28 mouse cellular contexts compared by ENCODE assay signal in genomic region chr1:171232348-171232747, GRCm38 (mm10). TPM values are rescaled to one million over a fixed set of nuclear protein-coding genes. Genes with fewer than 3 reads are reported as not detected.
A peak's percentile ranks its signal among the peaks of the same experiment; 100 is the strongest.
DNase-seq lines count a peak whose midpoint lies in the region; ATAC-seq and TF ChIP-seq lines count a peak whose summit lies in the region.
"Had no signal": no experiment of that assay in that cellular context is flagged by ENCODE, and none has a peak within 500 bp of the region (broad histone marks: within the 10 kb centered on the region; RNA-seq: fewer than 3 reads in every experiment).

No protein-coding gene starts in this region.

- no peak overlapping the region for H3K9ac ChIP-seq in heart, adult 2 months (ENCODE audit: low read depth, low read length)
- no peak overlapping the region for H3K9ac ChIP-seq in stomach, embryonic 14.5 days (replicated peaks; ENCODE audit: low read depth, low read length)
- H3K9ac ChIP-seq in stomach, postnatal 0 days (ENCODE audit: low read length): no peak overlapping the region
- H3K9ac ChIP-seq in liver, embryonic 12.5 days: no peak overlapping the region
- H3K9ac ChIP-seq: hindbrain, embryonic 15.5 days; limb, embryonic 13.5 days; lung, embryonic 15.5 days; midbrain, embryonic 12.5 days had no signal

- no peak for TF ChIP-seq EP300 in heart, adult 2 months (IDR thresholded peaks at IDR 0.05; ENCODE audit: insufficient read depth, low read depth, low read length)
- TF ChIP-seq EP300 in stomach, postnatal 0 days (optimal IDR thresholded peaks at IDR 0.05): no peak

- no peaks in the 10 kb centered on the region; the same call in none of the 2 replicates for H3K4me1 ChIP-seq in heart, adult 2 months (ENCODE audit: control insufficient read depth, insufficient read depth, low read length)
- H3K4me1 ChIP-seq in stomach, embryonic 14.5 days (ENCODE audit: control insufficient read depth, insufficient read depth, low read length): no peaks in the 10 kb centered on the region
- no peaks in the 10 kb centered on the region for H3K4me1 ChIP-seq in stomach, postnatal 0 days (replicated peaks; ENCODE audit: control insufficient read depth, insufficient read depth)
- peaks cover 54% of the 10 kb centered on the region for H3K4me1 ChIP-seq in liver, embryonic 12.5 days
- no peaks in the 10 kb centered on the region for H3K4me1 ChIP-seq in cerebellum, adult 2 months (ENCODE audit: control insufficient read depth, insufficient read depth, low read length)
- H3K4me1 ChIP-seq: hindbrain, embryonic 15.5 days; lung, embryonic 15.5 days had no signal

- no peak for DNase-seq in heart, adult 2 months
- DNase-seq in heart, postnatal 25 days (ENCODE audit: low spot score): no peak
- DNase-seq in stomach, postnatal 0 days (ENCODE audit: low spot score): no peak
- no peak for DNase-seq in layer of hippocampus, postnatal 14 days (ENCODE audit: low spot score in 2 of 2)
- no peak for DNase-seq in cerebellum, adult 2 months
- DNase-seq: cerebellum, postnatal 10 days; gastrocnemius, postnatal 14 days; kidney, adult 9 months; kidney, postnatal 14 days; layer of hippocampus, postnatal 36 days; right cerebral cortex, postnatal 14 days had no signal

- H3K27ac ChIP-seq in heart, adult 2 months: peak overlapping the region; percentile 7; the same call in 1 of the 2 replicates
- 0 out of 2 replicates have a peak overlapping the region, but pooled peaks have one; percentile 6 for H3K27ac ChIP-seq in stomach, embryonic 14.5 days (ENCODE audit: low read length)
- H3K27ac ChIP-seq in stomach, postnatal 0 days (replicated peaks): no peak overlapping the region
- peak overlapping the region; percentile 41; the same call in 1 of the 2 replicates for H3K27ac ChIP-seq in liver, embryonic 12.5 days
- peak overlapping the region; percentile 99 for H3K27ac ChIP-seq in macrophage
- H3K27ac ChIP-seq in cerebellum, adult 2 months (ENCODE audit: insufficient read depth, low read length): no peak overlapping the region
- H3K27ac ChIP-seq: embryonic facial prominence, embryonic 10.5 days; heart, embryonic 10.5 days; hindbrain, embryonic 15.5 days; layer of hippocampus, adult 2 months; limb, embryonic 13.5 days; midbrain, embryonic 12.5 days had no signal

- no peak for ATAC-seq in stomach, embryonic 14.5 days (ENCODE audit: insufficient number of reproducible peaks, insufficient read depth, low FRiP score, low read depth)
- ATAC-seq in stomach, postnatal 0 days (ENCODE audit: low FRiP score, low TSS enrichment): no peak
- ATAC-seq in liver, embryonic 12.5 days: no peak
- ATAC-seq: forebrain, embryonic 16.5 days had no signal

- no peaks in the 10 kb centered on the region for H3K9me3 ChIP-seq in stomach, embryonic 14.5 days (ENCODE audit: control insufficient read depth, low read depth, low read length)
- H3K9me3 ChIP-seq in stomach, postnatal 0 days (ENCODE audit: control insufficient read depth, low read length): no peaks in the 10 kb centered on the region
- H3K9me3 ChIP-seq in liver, embryonic 12.5 days (replicated peaks): no peaks in the 10 kb centered on the region
- H3K9me3 ChIP-seq: embryonic facial prominence, embryonic 10.5 days; G1E; heart, embryonic 10.5 days; hindbrain, embryonic 15.5 days; limb, embryonic 13.5 days; lung, embryonic 15.5 days; midbrain, embryonic 12.5 days had no signal

- intact Hi-C loops in heart, adult 2 months (cut with DNase I): no loop called here
- intact Hi-C loops in heart, postnatal 25 days (cut with DNase I): no loop called here

- TF ChIP-seq POLR2A in heart, adult 2 months (IDR thresholded peaks at IDR 0.05; ENCODE audit: insufficient read depth, low read depth, low read length): no peak
- TF ChIP-seq POLR2A in cerebellum, adult 2 months (IDR thresholded peaks at IDR 0.05; ENCODE audit: borderline replicate concordance, insufficient read depth, low read length): no peak

- H3K27me3 ChIP-seq in heart, adult 2 months (ENCODE audit: control insufficient read depth, insufficient read depth, low read length): no peaks in the 10 kb centered on the region
- no peaks in the 10 kb centered on the region for H3K27me3 ChIP-seq in stomach, embryonic 14.5 days (ENCODE audit: control insufficient read depth, insufficient read depth, low read length)
- H3K27me3 ChIP-seq in stomach, postnatal 0 days (ENCODE audit: control insufficient read depth, insufficient read depth, low read length): no peaks in the 10 kb centered on the region
- H3K27me3 ChIP-seq in liver, embryonic 12.5 days (replicated peaks): no peaks in the 10 kb centered on the region
- no peaks in the 10 kb centered on the region for H3K27me3 ChIP-seq in cerebellum, adult 2 months (ENCODE audit: control insufficient read depth, insufficient read depth, low read length)
- H3K27me3 ChIP-seq: hindbrain, embryonic 15.5 days; limb, embryonic 13.5 days; lung, embryonic 15.5 days; midbrain, embryonic 12.5 days; Patski had no signal

- no peak overlapping the region for H3K4me2 ChIP-seq in stomach, embryonic 14.5 days (replicated peaks; ENCODE audit: low read depth, low read length)
- H3K4me2 ChIP-seq in stomach, postnatal 0 days (replicated peaks; ENCODE audit: low read depth): no peak overlapping the region
- peak overlapping the region; percentile 35 for H3K4me2 ChIP-seq in liver, embryonic 12.5 days
- H3K4me2 ChIP-seq: hindbrain, embryonic 15.5 days; limb, embryonic 13.5 days; lung, embryonic 15.5 days; midbrain, embryonic 12.5 days had no signal

- no peak for TF ChIP-seq CTCF in heart, adult 2 months (IDR thresholded peaks at IDR 0.05)
- no peak for TF ChIP-seq CTCF in stomach, postnatal 0 days (IDR thresholded peaks at IDR 0.05; ENCODE audit: low read depth)
- no peak for TF ChIP-seq CTCF in cerebellum, adult 2 months (IDR thresholded peaks at IDR 0.05; ENCODE audit: borderline replicate concordance, insufficient read depth, low read depth, low read length)

- H3K36me3 ChIP-seq in heart, adult 2 months (ENCODE audit: control insufficient read depth, insufficient read depth, low read length): peaks cover 12% of the 10 kb centered on the region
- peaks cover 39% of the 10 kb centered on the region for H3K36me3 ChIP-seq in stomach, embryonic 14.5 days (ENCODE audit: control insufficient read depth, insufficient read depth, low read length)
- peaks cover 25% of the 10 kb centered on the region for H3K36me3 ChIP-seq in stomach, postnatal 0 days (ENCODE audit: control insufficient read depth, insufficient read depth, low read length)
- H3K36me3 ChIP-seq in liver, embryonic 12.5 days: peaks cover 39% of the 10 kb centered on the region
- peaks cover 32% of the 10 kb centered on the region for H3K36me3 ChIP-seq in macrophage (ENCODE audit: inconsistent target)

- no peaks in the 10 kb centered on the region for H3K79me2 ChIP-seq in heart, adult 2 months (replicated peaks; ENCODE audit: control insufficient read depth, insufficient read depth, low read length)
- peaks cover 90% of the 10 kb centered on the region for H3K79me2 ChIP-seq in macrophage (ENCODE audit: inconsistent target)

- H3K4me3 ChIP-seq in heart, adult 2 months: no peak overlapping the region
- H3K4me3 ChIP-seq in stomach, embryonic 14.5 days (ENCODE audit: low read depth, low read length): no peak overlapping the region
- no peak overlapping the region for H3K4me3 ChIP-seq in stomach, postnatal 0 days (ENCODE audit: low read depth, low read length)
- 0 out of 2 replicates have a peak overlapping the region, but pooled peaks have one; percentile 5 for H3K4me3 ChIP-seq in liver, embryonic 12.5 days
- peak overlapping the region; percentile 99 for H3K4me3 ChIP-seq in macrophage (ENCODE audit: inconsistent target)
- no peak overlapping the region for H3K4me3 ChIP-seq in cerebellum, adult 2 months (replicated peaks; ENCODE audit: insufficient read depth, low read depth, low read length)
- H3K4me3 ChIP-seq: embryonic facial prominence, embryonic 10.5 days; heart, embryonic 10.5 days; hindbrain, embryonic 15.5 days; layer of hippocampus, adult 2 months; limb, embryonic 13.5 days; lung, embryonic 15.5 days; midbrain, embryonic 12.5 days had no signal

- 71% methylated on average over 5 of the region's 5 CpGs for WGBS in heart, adult 2 months
- WGBS in stomach, embryonic 14.5 days: 83% methylated on average over 5 of the region's 5 CpGs
- WGBS in stomach, postnatal 0 days: 85% methylated on average over 5 of the region's 5 CpGs
- 50% methylated on average over 5 of the region's 5 CpGs for WGBS in liver, embryonic 12.5 days (ENCODE audit: insufficient replicate concordance)
- 32% methylated on average over 5 of the region's 5 CpGs for WGBS in macrophage (ENCODE audit: missing documents)
- WGBS in cerebellum, adult 2 months: 86% methylated on average over 5 of the region's 5 CpGs

RNA-seq across cellular contexts. Expression of gene Fcer1g, which starts 1.8 kb away (rescaled TPM):
- 10 to 100 TPM; 12.4 to 15.3 TPM for total RNA-seq in heart, adult 2 months (2021)
- 32.7 and 50.8 TPM in 2 replicates for polyA plus RNA-seq in heart, adult 2 months (2012; rRNA removed)
- 10 to 100 TPM; 11.0 to 12.9 TPM for total RNA-seq in heart, postnatal 25 days (2021)
- 52.5 and 58.4 TPM in 2 replicates for polyA plus RNA-seq in stomach, embryonic 14.5 days (2014; fragmentation: Nextera tagmentation; extraction: Ambion mirVana)
- polyA plus RNA-seq in stomach, postnatal 0 days (2015; fragmentation: Nextera tagmentation; extraction: Ambion mirVana): 51.3 and 59.4 TPM in 2 replicates
- 55.8 and 60.7 TPM in 2 replicates for polyA plus RNA-seq in liver, embryonic 12.5 days (2016; fragmentation: Nextera tagmentation; extraction: Ambion mirVana)
- total RNA-seq in macrophage (2018; cell fraction: chromatin; rRNA removed): 100 to 1,000 TPM in 25 of 26 experiments, 10 to 100 TPM in 1; 78.8 to 647 (median 361) TPM
- total RNA-seq in macrophage (2018; cell fraction: cytosol; rRNA removed): 1,000 to 10,000 TPM; 1,924 to 5,319 (median 3,310) TPM
- 1,000 to 10,000 TPM in 15 of 26 experiments, 100 to 1,000 TPM in 11; 367 to 3,018 (median 1,452) TPM for total RNA-seq in macrophage (2018; cell fraction: nucleus; rRNA removed)
- 1,664 to 2,638 TPM (median 2,193 TPM) in 3 replicates for polyA plus RNA-seq in macrophage (2018)
- total RNA-seq in layer of hippocampus, postnatal 14 days (2021): 10 to 100 TPM; 14.4 to 14.6 TPM
- 12.4 and 13.2 TPM in 2 replicates for polyA plus RNA-seq in cerebellum, adult 2 months (2012; rRNA removed)

RNA-seq across cellular contexts. Expression of gene Apoa2, which starts 7.5 kb away (rescaled TPM):
- 1 to 10 TPM; 2.1 to 2.2 TPM for total RNA-seq in heart, adult 2 months (2021)
- polyA plus RNA-seq in heart, adult 2 months (2012; rRNA removed): 3.9 and 15.3 TPM in 2 replicates
- total RNA-seq in heart, postnatal 25 days (2021): 1 to 10 TPM; 2.9 to 3.0 TPM
- polyA plus RNA-seq in stomach, embryonic 14.5 days (2014; fragmentation: Nextera tagmentation; extraction: Ambion mirVana): 3.9 and 7.3 TPM in 2 replicates
- polyA plus RNA-seq in stomach, postnatal 0 days (2015; fragmentation: Nextera tagmentation; extraction: Ambion mirVana): 26.3 and 49.4 TPM in 2 replicates
- polyA plus RNA-seq in liver, embryonic 12.5 days (2016; fragmentation: Nextera tagmentation; extraction: Ambion mirVana): 2,516 and 2,642 TPM in 2 replicates
- not detected for total RNA-seq in macrophage (2018; cell fraction: chromatin; rRNA removed)
- 1 to 10 TPM in 13 of 26 experiments, under 1 TPM in 10, not detected in 3; 0.47 to 1.8 (median 1.0) TPM for total RNA-seq in macrophage (2018; cell fraction: cytosol; rRNA removed)
- not detected for total RNA-seq in macrophage (2018; cell fraction: nucleus; rRNA removed)
- polyA plus RNA-seq in macrophage (2018): 1.1 TPM in 1 of 3 replicates, not detected in the others
- 1 to 10 TPM; 1.3 to 3.2 TPM for total RNA-seq in layer of hippocampus, postnatal 14 days (2021)
- polyA plus RNA-seq in cerebellum, adult 2 months (2012; rRNA removed): 4.1 and 6.3 TPM in 2 replicates
- total RNA-seq: G1E; gastrocnemius, postnatal 14 days; hematopoietic stem cell, adult 5-6 weeks; neutrophil, adult 5-6 weeks had no signal
- polyA plus RNA-seq: Patski had no signal

RNA-seq across cellular contexts. Expression of gene Tomm40l, which starts 10.0 kb away (rescaled TPM):
- total RNA-seq in heart, adult 2 months (2021): 10 to 100 TPM; 79.8 to 81.6 TPM
- 63.9 and 83.2 TPM in 2 replicates for polyA plus RNA-seq in heart, adult 2 months (2012; rRNA removed)
- total RNA-seq in heart, postnatal 25 days (2021): 100 to 1,000 TPM in 1 of 2 experiments, 10 to 100 TPM in 1; 88.9 to 101 TPM
- polyA plus RNA-seq in stomach, embryonic 14.5 days (2014; fragmentation: Nextera tagmentation; extraction: Ambion mirVana): 25.0 and 28.2 TPM in 2 replicates
- 19.6 and 20.5 TPM in 2 replicates for polyA plus RNA-seq in stomach, postnatal 0 days (2015; fragmentation: Nextera tagmentation; extraction: Ambion mirVana)
- polyA plus RNA-seq in liver, embryonic 12.5 days (2016; fragmentation: Nextera tagmentation; extraction: Ambion mirVana): 20.7 and 21.9 TPM in 2 replicates
- total RNA-seq in macrophage (2018; cell fraction: chromatin; rRNA removed): 10 to 100 TPM; 10.1 to 72.2 (median 32.8) TPM
- total RNA-seq in macrophage (2018; cell fraction: cytosol; rRNA removed): 10 to 100 TPM; 14.6 to 28.8 (median 22.2) TPM
- 10 to 100 TPM; 13.0 to 48.9 (median 29.2) TPM for total RNA-seq in macrophage (2018; cell fraction: nucleus; rRNA removed)
- 13.6 to 38.3 TPM (median 28.2 TPM) in 3 replicates for polyA plus RNA-seq in macrophage (2018)
- 10 to 100 TPM; 66.3 to 75.2 TPM for total RNA-seq in layer of hippocampus, postnatal 14 days (2021)
- polyA plus RNA-seq in cerebellum, adult 2 months (2012; rRNA removed): 85.5 and 92.7 TPM in 2 replicates

RNA-seq across cellular contexts. Expression of gene Adamts4, which starts 17.9 kb away (rescaled TPM):
- total RNA-seq in heart, adult 2 months (2021): 1 to 10 TPM in 1 of 2 experiments, under 1 TPM in 1; 0.29 to 1.5 TPM
- 0.92 and 0.94 TPM in 2 replicates for polyA plus RNA-seq in heart, adult 2 months (2012; rRNA removed)
- 1 to 10 TPM in 1 of 2 experiments, under 1 TPM in 1; 0.49 to 2.0 TPM for total RNA-seq in heart, postnatal 25 days (2021)
- 5.3 and 6.3 TPM in 2 replicates for polyA plus RNA-seq in stomach, embryonic 14.5 days (2014; fragmentation: Nextera tagmentation; extraction: Ambion mirVana)
- 3.5 and 3.9 TPM in 2 replicates for polyA plus RNA-seq in stomach, postnatal 0 days (2015; fragmentation: Nextera tagmentation; extraction: Ambion mirVana)
- 0.61 and 0.72 TPM in 2 replicates for polyA plus RNA-seq in liver, embryonic 12.5 days (2016; fragmentation: Nextera tagmentation; extraction: Ambion mirVana)
- 10 to 100 TPM in 3 of 26 experiments, 1 to 10 TPM in 5, under 1 TPM in 6, not detected in 12; 0.19 to 61.4 (median 1.3) TPM for total RNA-seq in macrophage (2018; cell fraction: chromatin; rRNA removed)
- 10 to 100 TPM in 1 of 26 experiments, 1 to 10 TPM in 3, under 1 TPM in 17, not detected in 5; 0.03 to 27.9 (median 0.11) TPM for total RNA-seq in macrophage (2018; cell fraction: cytosol; rRNA removed)
- 10 to 100 TPM in 3 of 26 experiments, 1 to 10 TPM in 3, under 1 TPM in 13, not detected in 7; 0.11 to 67.7 (median 0.33) TPM for total RNA-seq in macrophage (2018; cell fraction: nucleus; rRNA removed)
- 0.04 TPM in 1 of 3 replicates, not detected in the others for polyA plus RNA-seq in macrophage (2018)
- 10 to 100 TPM; 31.5 to 34.6 TPM for total RNA-seq in layer of hippocampus, postnatal 14 days (2021)
- polyA plus RNA-seq in cerebellum, adult 2 months (2012; rRNA removed): 26.1 and 29.8 TPM in 2 replicates

RNA-seq across cellular contexts. Expression of gene Nr1i3, which starts 18.6 kb away (rescaled TPM):
- total RNA-seq in heart, adult 2 months (2021): not detected
- polyA plus RNA-seq in heart, adult 2 months (2012; rRNA removed): 0.12 TPM in 1 of 2 replicates, not detected in the other
- not detected for total RNA-seq in heart, postnatal 25 days (2021)
- 0.17 and 0.30 TPM in 2 replicates for polyA plus RNA-seq in stomach, embryonic 14.5 days (2014; fragmentation: Nextera tagmentation; extraction: Ambion mirVana)
- 0.19 and 0.25 TPM in 2 replicates for polyA plus RNA-seq in stomach, postnatal 0 days (2015; fragmentation: Nextera tagmentation; extraction: Ambion mirVana)
- 0.23 and 0.36 TPM in 2 replicates for polyA plus RNA-seq in liver, embryonic 12.5 days (2016; fragmentation: Nextera tagmentation; extraction: Ambion mirVana)
- total RNA-seq in macrophage (2018; cell fraction: chromatin; rRNA removed): under 1 TPM in 4 of 26 experiments, not detected in 22; 0.19 to 0.37 (median 0.26) TPM
- under 1 TPM in 3 of 26 experiments, not detected in 23; 0.03 to 0.10 (median 0.05) TPM for total RNA-seq in macrophage (2018; cell fraction: cytosol; rRNA removed)
- total RNA-seq in macrophage (2018; cell fraction: nucleus; rRNA removed): under 1 TPM in 5 of 26 experiments, not detected in 21; 0.22 to 0.44 (median 0.34) TPM
- polyA plus RNA-seq in macrophage (2018): 0.13 TPM in 1 of 3 replicates, not detected in the others
- total RNA-seq in layer of hippocampus, postnatal 14 days (2021): under 1 TPM in 1 of 2 experiments, not detected in 1; 0.12 TPM
- polyA plus RNA-seq in cerebellum, adult 2 months (2012; rRNA removed): 0.19 and 0.23 TPM in 2 replicates
- total RNA-seq: adrenal gland, adult 18-20 months; gastrocnemius, postnatal 14 days; left cerebral cortex, postnatal 14 days; neutrophil, adult 5-6 weeks had no signal
- polyA plus RNA-seq: G1E had no signal

Comparison
In these comparisons a context has a peak if more than half of its experiments do, and no peak if none do; other contexts are left out.
1. H3K27ac ChIP-seq: peak in heart, adult 2 months (single experiment), stomach, embryonic 14.5 days (single experiment), liver, embryonic 12.5 days (single experiment) and macrophage (single experiment); none in stomach, postnatal 0 days (single experiment) and cerebellum, adult 2 months (single experiment).
2. H3K4me3 ChIP-seq: peak in liver, embryonic 12.5 days (single experiment) and macrophage (single experiment); none in heart, adult 2 months (single experiment), stomach, embryonic 14.5 days (single experiment), stomach, postnatal 0 days (single experiment) and cerebellum, adult 2 months (single experiment).
3. RNA of gene Fcer1g, which starts 1.8 kb away (polyA plus RNA-seq): 1,664 to 2,638 TPM in macrophage; 55.8 to 60.7 TPM in liver, embryonic 12.5 days, 51.3 to 59.4 TPM in stomach, postnatal 0 days, 52.5 to 58.4 TPM in stomach, embryonic 14.5 days, 32.7 to 50.8 TPM in heart, adult 2 months and 12.4 to 13.2 TPM in cerebellum, adult 2 months; every median in the first group is over 10 times any median in the second.
4. RNA of gene Apoa2, which starts 7.5 kb away (polyA plus RNA-seq): 2,516 to 2,642 TPM in liver, embryonic 12.5 days; 26.3 to 49.4 TPM in stomach, postnatal 0 days, 3.9 to 7.3 TPM in stomach, embryonic 14.5 days, 4.1 to 6.3 TPM in cerebellum, adult 2 months, 3.9 to 15.3 TPM in heart, adult 2 months and 1.1 TPM in macrophage; every median in the first group is over 10 times any median in the second.